Mouse (Mus musculus) midbrain, postnatal 0 days (tissue): ENCODE measurements around the gene C1s2. TPM values are rescaled to one million over a fixed set of nuclear protein-coding genes. Genes with fewer than 3 reads are reported as not detected.
A peak's percentile ranks its signal among the peaks of the same experiment; 100 is the strongest.

Experiments
- ATAC-seq: fragments of 200-750 bp; cut with Nextera tagmentation; 2 replicates; pipeline ENCODE4 v1.8.0; 2017; ENCODE audit warnings: moderate number of reproducible peaks, mild to moderate bottlenecking, moderate TSS enrichment, moderate library complexity; ENCODE audit not compliant: low FRiP score
- DNase-seq: peaks from one replicate; pipeline ENCODE4 v3.0.0-alpha.2; 2015; ENCODE audit warnings: low spot score
- H3K27ac ChIP-seq: fragments of 300-500 bp; sonication (generic); 2 replicates; pipeline ENCODE4 v1.5.1; 2014; ENCODE audit warnings: low read depth, mild to moderate bottlenecking, low read length, mixed read lengths
- H3K27me3 ChIP-seq: fragments of 300-500 bp; sonication (generic); 2 replicates; pipeline ENCODE4 v1.6.1; 2014; ENCODE audit warnings: low read length, control low read depth, mixed read lengths; ENCODE audit not compliant: insufficient read depth
- H3K36me3 ChIP-seq: fragments of 300-500 bp; sonication (generic); 2 replicates; pipeline ENCODE4 v1.6.1; 2014; ENCODE audit warnings: low read length, control low read depth, mixed read lengths; ENCODE audit not compliant: insufficient read depth
- H3K4me1 ChIP-seq: fragments of 300-500 bp; sonication (generic); 2 replicates; pipeline ENCODE4 v1.6.1; 2014; ENCODE audit warnings: mild to moderate bottlenecking, control low read depth, antibody characterized with exemption, low read length, mixed read lengths; ENCODE audit not compliant: insufficient read depth
- H3K4me2 ChIP-seq: fragments of 300-500 bp; sonication (generic); 2 replicates; pipeline ENCODE4 v1.6.1; 2014; ENCODE audit warnings: low read depth, mild to moderate bottlenecking, low read length, mixed read lengths; ENCODE audit not compliant: poor library complexity, severe bottlenecking
- H3K4me3 ChIP-seq: fragments of 300-500 bp; sonication (generic); 2 replicates; pipeline ENCODE4 v1.5.1; 2014; ENCODE audit warnings: low read depth, mild to moderate bottlenecking, low read length, moderate library complexity
- H3K9ac ChIP-seq: fragments of 300-500 bp; sonication (generic); replicated peaks from 2 replicates; pipeline ENCODE4 v1.6.1; 2014; ENCODE audit warnings: mild to moderate bottlenecking, low read length, moderate library complexity, mixed read lengths; ENCODE audit not compliant: poor library complexity, severe bottlenecking
- H3K9me3 ChIP-seq: fragments of 300-500 bp; sonication (generic); 2 replicates; pipeline ENCODE4 v1.6.1; 2016; ENCODE audit warnings: low read length, control low read depth
- CTCF ChIP-seq: IDR thresholded peaks from 2 replicates; pipeline ENCODE4 v1.5.1; 2016; ENCODE audit warnings: antibody characterized with exemption, mild to moderate bottlenecking
- WGBS: fragments of 180-500 bp; shearing (Covaris S2); extraction: QIAGEN DNeasy Blood & Tissue Kit; methylation state at CpG from one replicate; pipeline ENCODE4 v1.1.7; 2014; 5-methylcytosine and 5-hydroxymethylcytosine counted together
- polyA plus RNA-seq: library from polyadenylated mRNA; unstranded; fragments of >200 nt; fragmentation: Nextera tagmentation; extraction: Ambion mirVana; gene quantifications from 2 replicates; pipeline ENCODE4 v1.2.1, GENCODE M21; 2015
- total RNA-seq: library from RNA; depleted of rRNA; stranded (reverse); fragments of >200 nt; gene quantifications from 2 replicates; pipeline ENCODE4 v1.2.3, GENCODE M21; 2014

C1s2 gene
- total and polyA plus RNA-seq, 2 experiments from 2014 or later, result 0.21 TPM; not detected in 1

- 79% methylated on average over 7 of the region's 7 CpGs for WGBS
- Histone ChIP-seq H3K4me1 (no peaks in the 10 kb centered on the region), H3K4me3 (no peak overlapping the region; the same call in 1 of the 2 replicates), H3K36me3 (no peaks in the 10 kb centered on the region), H3K4me2 (peak overlapping the region; percentile 67), H3K9me3 (no peaks in the 10 kb centered on the region), H3K27me3 (no peaks in the 10 kb centered on the region), H3K27ac (no peak overlapping the region), H3K9ac (no peak overlapping the region)
- DNase-seq (no peak), ATAC-seq (no peak)
- TF ChIP-seq CTCF, result no peak
These were observed 28.4 kb upstream of the C1s2 start for GRCm38 (mm10) chr6:124664256-124664655.

GRCm38 (mm10) chr6:124663424-124663795, 27.5 kb upstream of the C1s2 start:
- no peak for TF ChIP-seq CTCF
- Histone ChIP-seq H3K4me2 (peak overlapping the region; percentile 67), H3K27ac (peak overlapping the region; percentile 74; the same call in 1 of the 2 replicates), H3K9ac (peak overlapping the region; percentile 65), H3K27me3 (no peaks in the 10 kb centered on the region), H3K4me3 (peak overlapping the region; percentile 63), H3K4me1 (no peaks in the 10 kb centered on the region), H3K36me3 (no peaks in the 10 kb centered on the region), H3K9me3 (no peaks in the 10 kb centered on the region)
- ATAC-seq (no peak), DNase-seq (no peak)
- WGBS, result 18% methylated on average over 13 of the region's 13 CpGs

- Histone ChIP-seq H3K9ac (peak within 1 kb of the TSS; percentile 65), H3K4me1 (no peaks in the 10 kb centered on the region), H3K27me3 (no peaks in the 10 kb centered on the region), H3K36me3 (no peaks in the 10 kb centered on the region), H3K4me2 (peak within 1 kb of the TSS; percentile 67), H3K27ac (peak within 1 kb of the TSS; percentile 77), H3K4me3 (peak within 1 kb of the TSS; percentile 63), H3K9me3 (no peaks in the 10 kb centered on the region)
- ATAC-seq, result peak; percentile 96
- peak; percentile 98 for DNase-seq
- 1% methylated on average over 77 of the region's 87 CpGs for WGBS
- peak; percentile 75 for TF ChIP-seq CTCF
These were observed 26.9 kb upstream of the C1s2 start, which contains the start of gene Lpcat3 for GRCm38 (mm10) chr6:124662477-124663423. Gene Lpcat3, plus strand, starts transcription at chr6:124663027.

- Histone ChIP-seq H3K27me3 (no peaks in the 10 kb centered on the region), H3K27ac (peak overlapping the region; percentile 77), H3K4me3 (peak overlapping the region; percentile 63), H3K9ac (peak overlapping the region; percentile 65), H3K4me1 (no peaks in the 10 kb centered on the region), H3K4me2 (peak overlapping the region; percentile 67), H3K9me3 (no peaks in the 10 kb centered on the region), H3K36me3 (no peaks in the 10 kb centered on the region)
- DNase-seq, result no peak
- WGBS, result 26% methylated on average over 6 of the region's 6 CpGs
- no peak for ATAC-seq
- no peak for TF ChIP-seq CTCF
These were observed 26.1 kb upstream of the C1s2 start for GRCm38 (mm10) chr6:124661995-124662394.

- no peak for ATAC-seq
- whole genome bisulfite sequencing, result 95% methylated on average over 4 of the region's 4 CpGs
- H3K27me3 ChIP-seq, result no peaks in the 10 kb centered on the region
These were observed 25.4 kb upstream of the C1s2 start for GRCm38 (mm10) chr6:124661156-124661806.

More at GRCm38 (mm10) chr6:124661156-124661806, 25.4 kb upstream of the C1s2 start:
- no peak for DNase-seq
- Histone ChIP-seq H3K9ac (no peak overlapping the region), H3K36me3 (no peaks in the 10 kb centered on the region), H3K4me2 (no peak overlapping the region), H3K27ac (no peak overlapping the region), H3K4me1 (no peaks in the 10 kb centered on the region), H3K4me3 (no peak overlapping the region), H3K9me3 (no peaks in the 10 kb centered on the region)
- no peak for TF ChIP-seq CTCF
